Mouse (Mus musculus) hindbrain, embryonic 13.5 days (tissue): ENCODE measurements around the gene Doxl2. TPM values are rescaled to one million over a fixed set of nuclear protein-coding genes. Genes with fewer than 3 reads are reported as not detected.

Experiments
- polyA plus RNA-seq: library from polyadenylated mRNA; unstranded; fragments of >200 nt; fragmentation: Nextera tagmentation; extraction: Ambion mirVana; gene quantifications from 2 replicates; pipeline ENCODE4 v1.2.1, GENCODE M21; 2015

Doxl2 gene
- polyA plus RNA-seq, 1 experiment from 2014 or later: not detected

Other genes with a start within 250 kb of the Doxl2 start
- 5.9 and 7.3 TPM in 2 replicates for gene Gimap1, start 235.9 kb upstream of the Doxl2 start, polyA plus RNA-seq
- 1.8 and 1.9 TPM in 2 replicates for gene Gimap5, start 228.8 kb upstream of the Doxl2 start, polyA plus RNA-seq
- gene Gimap3, start 204.1 kb upstream of the Doxl2 start, polyA plus RNA-seq: not detected in 2 replicates
- 19.0 and 19.9 TPM in 2 replicates for gene Tmem176a, start 134.0 kb upstream of the Doxl2 start, polyA plus RNA-seq
- gene Tmem176b, start 133.5 kb upstream of the Doxl2 start, polyA plus RNA-seq: 116 and 118 TPM in 2 replicates
- gene Aoc1, start 102.1 kb upstream of the Doxl2 start, polyA plus RNA-seq: not detected in 2 replicates
- gene 1600015I10Rik, start 45.1 kb upstream of the Doxl2 start, polyA plus RNA-seq: not detected in 2 replicates
- gene Svs1, start 11.9 kb downstream of the Doxl2 start, polyA plus RNA-seq: not detected in 2 replicates
- gene Gpnmb, start 61.6 kb downstream of the Doxl2 start, polyA plus RNA-seq: 0.12 and 0.16 TPM in 2 replicates
- gene Malsu1, start 98.8 kb downstream of the Doxl2 start, polyA plus RNA-seq: 60.7 and 73.6 TPM in 2 replicates
- gene Igf2bp3, start 240.0 kb downstream of the Doxl2 start, polyA plus RNA-seq: 43.7 and 45.0 TPM in 2 replicates